Mouse (Mus musculus) myocyte (in vitro differentiated cells): ENCODE data around the gene Gnb2.
A peak's percentile ranks its signal among the peaks of the same experiment; 100 is the strongest.

Experiments used
- E2F4 ChIP-seq: IDR thresholded peaks from one replicate; pipeline ENCODE4 v1.6.1; 2011; ENCODE audit warnings: mild to moderate bottlenecking, control low read depth, moderate library complexity; ENCODE audit not compliant: insufficient read depth
- MAX ChIP-seq: IDR thresholded peaks from one replicate; pipeline ENCODE4 v1.6.1; 2011; ENCODE audit warnings: low read depth, mild to moderate bottlenecking, control low read depth
- MYOD1 ChIP-seq, 3 experiments: IDR thresholded peaks; one replicate each; pipeline ENCODE4 v1.6.1; 2011; ENCODE audit warnings: control low read depth in 2 of 3, low read depth in 2 of 3, mild to moderate bottlenecking in 2 of 3, moderate library complexity in 1 of 3; ENCODE audit not compliant: insufficient read length in 2 of 3, control insufficient read depth in 1 of 3
- POLR2A ChIP-seq: IDR thresholded peaks from one replicate; pipeline ENCODE4 v1.6.1; 2011; ENCODE audit warnings: low read depth, mild to moderate bottlenecking, control low read depth, moderate library complexity; ENCODE audit not compliant: insufficient read length
- REST ChIP-seq: IDR thresholded peaks from one replicate; pipeline ENCODE4 v1.6.1; 2011; ENCODE audit warnings: mild to moderate bottlenecking, control low read depth, moderate library complexity; ENCODE audit not compliant: insufficient read depth, insufficient read length
- TCF12 ChIP-seq: IDR thresholded peaks from one replicate; pipeline ENCODE4 v1.6.1; 2011; ENCODE audit warnings: mild to moderate bottlenecking, control low read depth; ENCODE audit not compliant: poor library complexity, insufficient read depth, severe bottlenecking
- USF1 ChIP-seq: IDR thresholded peaks from one replicate; pipeline ENCODE4 v1.6.1; 2011; ENCODE audit warnings: low read depth, mild to moderate bottlenecking, control low read depth, moderate library complexity

GRCm38 (mm10) chr5:137524671-137525070 lies 8.6 kb downstream of the Gnb2 start:
- TF ChIP-seq POLR2A (peak; percentile 8), E2F4 (no peak), MYOD1 (IDR thresholded peaks at IDR 0.05; ENCODE audit: control insufficient read depth in 1 of 3, insufficient read length in 2 of 3, low read depth in 2 of 3) (no peak), TCF12 (no peak), USF1 (no peak), MAX (no peak), REST (no peak)
